Mouse (Mus musculus): Measurements from ENCODE around the gene Znhit3. TPM values are rescaled to one million over a fixed set of nuclear protein-coding genes. Genes with fewer than 3 reads are reported as not detected.

Gene Znhit3
- polyA plus RNA-seq, 1 experiment from 2014 or later = 65.9 TPM

DNA sequence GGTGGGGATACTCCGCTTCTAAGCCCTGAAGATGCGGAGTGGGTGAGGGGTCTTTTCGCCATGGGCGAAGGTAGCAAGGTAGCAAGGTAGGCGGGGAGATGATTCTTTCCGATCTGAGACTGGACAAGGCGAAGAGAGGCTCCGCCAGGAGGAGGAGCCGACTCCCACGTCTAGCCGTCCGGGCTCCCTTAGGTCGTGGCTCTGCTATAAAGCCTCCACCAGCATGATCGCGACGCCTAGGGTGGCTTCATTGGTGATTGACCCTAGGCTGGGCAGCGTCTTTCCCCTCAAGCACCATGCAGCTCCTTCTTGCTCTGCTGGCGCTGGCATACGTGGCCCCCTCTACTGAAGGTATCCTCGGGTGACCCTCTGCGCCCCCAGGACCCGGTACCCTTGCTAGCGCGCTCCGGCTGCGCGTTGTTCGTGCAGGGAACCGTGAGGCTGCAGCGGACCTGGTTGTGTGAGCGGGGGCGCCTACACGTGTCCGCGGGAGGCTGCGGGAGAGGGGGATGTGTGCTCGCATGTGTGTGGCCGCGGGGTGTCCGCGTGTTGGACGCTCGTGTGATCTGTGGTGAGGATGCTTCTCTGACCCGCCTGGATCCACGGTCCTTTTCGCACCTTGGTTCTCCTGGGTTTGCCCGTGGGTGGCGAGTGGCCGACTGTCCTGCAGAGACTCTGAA lies 41.6 kb upstream of the Znhit3 start, which contains the start of gene Car4:
TSS of gene Car4 (plus strand) at position 196 of the 680 bp plus-strand sequence.
- Histone ChIP-seq H3K27ac (ENCODE audit: low read depth) (no peak within 1 kb of the TSS), H3K27me3 (replicated peaks; ENCODE audit: control insufficient read depth, insufficient read depth, low read length) (peaks cover 41% of the 10 kb centered on the region), H3K4me2 (ENCODE audit: low read length) (peak within 1 kb of the TSS; percentile 42), H3K4me3 (ENCODE audit: low read depth, low read length) (peak within 1 kb of the TSS; percentile 22), H3K9me3 (ENCODE audit: control insufficient read depth, low read length) (no peaks in the 10 kb centered on the region), H3K36me3 (ENCODE audit: control insufficient read depth, insufficient read depth, low read length) (no peaks in the 10 kb centered on the region), H3K4me1 (replicated peaks; ENCODE audit: control insufficient read depth, insufficient read depth, low read length) (peaks cover 11% of the 10 kb centered on the region; the same call in 1 of the 2 replicates), H3K9ac (ENCODE audit: low read length) (no peak within 1 kb of the TSS)
- under 1% methylated on average over 49 of the region's 49 CpGs for WGBS
- no peak for DNase-seq (ENCODE audit: low spot score)
- ATAC-seq (replicated peaks; ENCODE audit: low FRiP score, low TSS enrichment, low read depth) = no peak

DNA sequence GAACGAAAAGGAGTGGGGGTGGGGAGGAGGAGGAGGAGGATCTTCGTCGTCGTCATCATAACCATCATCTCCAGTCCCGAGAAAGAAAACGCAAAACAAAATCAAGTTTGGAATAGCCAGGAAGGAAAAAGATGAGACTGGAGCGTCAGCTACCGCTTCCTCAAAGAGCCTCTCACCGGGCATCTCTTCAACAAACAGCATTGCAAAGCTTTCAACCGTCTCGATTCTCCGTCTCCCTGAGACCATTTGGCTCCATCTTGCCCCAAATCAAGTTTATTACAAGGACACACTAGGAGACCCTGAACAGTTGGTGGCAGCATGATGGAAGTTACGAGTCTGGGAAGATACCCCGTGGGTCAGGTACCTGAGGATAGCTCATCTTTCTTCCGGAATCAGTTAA lies 41.0 kb upstream of the Znhit3 start:
- H3K9me3 ChIP-seq (ENCODE audit: control insufficient read depth, low read length) = no peaks in the 10 kb centered on the region
- no peak for ATAC-seq (replicated peaks; ENCODE audit: low FRiP score, low TSS enrichment, low read depth)
- WGBS = 8% methylated on average over 15 of the region's 15 CpGs
- H3K4me2 ChIP-seq (ENCODE audit: low read length) = peak overlapping the region; percentile 42; the same call in 1 of the 2 replicates
- peaks cover 41% of the 10 kb centered on the region for H3K27me3 ChIP-seq (replicated peaks; ENCODE audit: control insufficient read depth, insufficient read depth, low read length)
- H3K4me3 ChIP-seq (ENCODE audit: low read depth, low read length) = peak overlapping the region; percentile 22; the same call in 1 of the 2 replicates
- H3K27ac ChIP-seq (ENCODE audit: low read depth) = no peak overlapping the region
- no peak overlapping the region for H3K9ac ChIP-seq (ENCODE audit: low read length)
- DNase-seq (ENCODE audit: low spot score) = no peak
- peaks cover 11% of the 10 kb centered on the region; the same call in 1 of the 2 replicates for H3K4me1 ChIP-seq (replicated peaks; ENCODE audit: control insufficient read depth, insufficient read depth, low read length)
- no peaks in the 10 kb centered on the region for H3K36me3 ChIP-seq (ENCODE audit: control insufficient read depth, insufficient read depth, low read length)

DNA sequence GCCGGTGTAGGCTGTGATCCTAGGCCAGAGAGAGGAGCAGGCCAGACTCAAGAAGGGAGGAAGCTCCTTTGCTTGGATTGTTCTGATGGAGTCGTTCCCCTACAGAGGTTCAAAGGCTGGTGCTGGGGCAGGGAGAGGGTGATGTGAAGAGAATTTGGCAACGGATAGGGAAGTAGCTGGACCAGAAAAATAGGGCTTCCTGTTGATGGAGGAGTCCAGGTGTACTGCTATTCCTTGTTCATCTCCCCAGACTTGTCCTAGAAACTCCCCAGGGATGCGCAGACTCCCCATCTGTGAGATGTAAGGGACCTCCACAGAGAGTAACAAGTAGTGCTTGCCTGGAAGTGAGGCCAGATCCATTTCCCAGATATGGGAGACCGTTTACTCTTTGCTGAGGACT lies 40.2 kb upstream of the Znhit3 start:
- Histone ChIP-seq H3K9ac (ENCODE audit: low read length) (no peak overlapping the region), H3K27ac (ENCODE audit: low read depth) (no peak overlapping the region), H3K36me3 (ENCODE audit: control insufficient read depth, insufficient read depth, low read length) (no peaks in the 10 kb centered on the region), H3K4me1 (replicated peaks; ENCODE audit: control insufficient read depth, insufficient read depth, low read length) (peaks cover 11% of the 10 kb centered on the region; the same call in 1 of the 2 replicates), H3K27me3 (replicated peaks; ENCODE audit: control insufficient read depth, insufficient read depth, low read length) (peaks cover 41% of the 10 kb centered on the region), H3K4me3 (ENCODE audit: low read depth, low read length) (no peak overlapping the region), H3K4me2 (ENCODE audit: low read length) (no peak overlapping the region), H3K9me3 (ENCODE audit: control insufficient read depth, low read length) (no peaks in the 10 kb centered on the region)
- DNase-seq (ENCODE audit: low spot score) (no peak), ATAC-seq (replicated peaks; ENCODE audit: low FRiP score, low TSS enrichment, low read depth) (no peak)
- 26% methylated on average over 5 of the region's 5 CpGs for WGBS

DNA sequence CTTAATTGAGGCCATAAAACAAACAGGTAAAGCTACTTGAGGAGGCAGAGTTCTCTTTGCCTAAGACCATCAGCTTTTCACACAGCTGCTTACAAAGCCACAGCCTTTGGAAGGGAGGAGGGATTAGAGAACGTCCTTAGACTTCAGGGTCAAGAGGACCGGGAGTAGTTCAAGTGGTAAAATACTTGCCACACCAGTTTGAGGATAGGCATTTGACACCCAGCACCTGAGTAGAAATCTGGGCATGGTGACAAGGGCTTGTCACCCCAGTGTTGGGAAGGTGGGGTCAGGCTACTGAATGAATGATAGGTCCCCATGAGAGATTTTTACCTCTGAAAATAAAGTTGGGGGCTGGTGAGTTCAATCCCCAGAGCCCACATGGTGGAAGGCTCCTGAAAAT lies 36.4 kb upstream of the Znhit3 start:
- no peak overlapping the region for H3K27ac ChIP-seq (ENCODE audit: low read depth)
- no peak overlapping the region for H3K4me2 ChIP-seq (ENCODE audit: low read length)
- 29% methylated on average over 2 of the region's 2 CpGs for WGBS
- H3K9ac ChIP-seq (ENCODE audit: low read length) = no peak overlapping the region
- DNase-seq (ENCODE audit: low spot score) (no peak), ATAC-seq (replicated peaks; ENCODE audit: low FRiP score, low TSS enrichment, low read depth) (no peak)
- 0 out of 2 replicates have a peak, but pooled peaks cover 2% of the 10 kb centered on the region for H3K4me1 ChIP-seq (replicated peaks; ENCODE audit: control insufficient read depth, insufficient read depth, low read length)
- no peak overlapping the region for H3K4me3 ChIP-seq (ENCODE audit: low read depth, low read length)
- H3K36me3 ChIP-seq (ENCODE audit: control insufficient read depth, insufficient read depth, low read length) = no peaks in the 10 kb centered on the region
- no peaks in the 10 kb centered on the region for H3K9me3 ChIP-seq (ENCODE audit: control insufficient read depth, low read length)
- H3K27me3 ChIP-seq (replicated peaks; ENCODE audit: control insufficient read depth, insufficient read depth, low read length) = peaks cover 20% of the 10 kb centered on the region

DNA sequence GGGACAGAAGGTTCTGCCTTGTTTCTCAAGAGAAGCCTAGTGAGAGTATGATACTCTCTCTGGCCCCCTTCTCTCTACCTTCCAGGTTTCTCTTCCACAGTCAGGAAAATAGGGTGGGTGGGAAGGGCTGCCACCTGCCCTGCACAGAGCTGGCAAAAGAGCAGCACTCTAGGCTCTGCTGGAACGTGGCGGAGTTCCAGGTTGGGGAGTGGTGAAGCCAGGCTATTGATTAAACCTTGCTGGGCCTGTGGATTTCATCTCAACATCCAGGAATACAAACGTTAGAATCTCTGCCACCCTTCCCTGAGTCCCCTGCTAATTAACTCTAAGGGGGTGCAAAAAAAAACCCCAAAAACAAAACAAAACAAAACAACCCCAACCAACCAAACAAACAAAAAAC lies 32.4 kb upstream of the Znhit3 start:
- WGBS = 50% methylated on average over 3 of the region's 3 CpGs
- H3K9ac ChIP-seq (ENCODE audit: low read length) = no peak overlapping the region
- H3K36me3 ChIP-seq (ENCODE audit: control insufficient read depth, insufficient read depth, low read length) = no peaks in the 10 kb centered on the region
- H3K4me1 ChIP-seq (replicated peaks; ENCODE audit: control insufficient read depth, insufficient read depth, low read length) = no peaks in the 10 kb centered on the region
- DNase-seq (ENCODE audit: low spot score) (no peak), ATAC-seq (replicated peaks; ENCODE audit: low FRiP score, low TSS enrichment, low read depth) (no peak)
- peaks cover 8% of the 10 kb centered on the region for H3K27me3 ChIP-seq (replicated peaks; ENCODE audit: control insufficient read depth, insufficient read depth, low read length)
- no peak overlapping the region for H3K27ac ChIP-seq (ENCODE audit: low read depth)
- no peaks in the 10 kb centered on the region for H3K9me3 ChIP-seq (ENCODE audit: control insufficient read depth, low read length)
- no peak overlapping the region for H3K4me2 ChIP-seq (ENCODE audit: low read length)
- no peak overlapping the region for H3K4me3 ChIP-seq (ENCODE audit: low read depth, low read length)

DNA sequence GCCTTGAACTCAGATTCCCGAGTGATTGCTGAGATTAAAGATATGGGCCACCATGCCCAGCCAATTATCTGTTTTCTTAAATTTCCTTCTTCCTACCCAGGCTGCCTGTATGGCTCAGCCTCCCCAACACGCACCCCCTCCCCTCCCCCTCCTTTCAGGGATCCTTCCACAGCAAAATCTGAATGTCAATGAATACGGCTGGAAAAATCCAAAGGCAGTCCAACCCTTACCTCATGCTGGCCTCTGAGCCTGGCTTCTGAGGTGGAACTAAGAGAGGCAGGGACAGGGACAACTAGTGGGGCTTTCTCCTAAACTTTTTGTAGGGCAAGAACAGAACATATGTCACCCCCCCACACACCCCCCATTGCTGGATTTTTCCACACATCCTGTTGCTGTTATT lies 31.9 kb upstream of the Znhit3 start:
- Histone ChIP-seq H3K27me3 (replicated peaks; ENCODE audit: control insufficient read depth, insufficient read depth, low read length) (peaks cover 8% of the 10 kb centered on the region), H3K4me1 (replicated peaks; ENCODE audit: control insufficient read depth, insufficient read depth, low read length) (no peaks in the 10 kb centered on the region), H3K4me3 (ENCODE audit: low read depth, low read length) (no peak overlapping the region), H3K36me3 (ENCODE audit: control insufficient read depth, insufficient read depth, low read length) (no peaks in the 10 kb centered on the region), H3K9ac (ENCODE audit: low read length) (no peak overlapping the region), H3K9me3 (ENCODE audit: control insufficient read depth, low read length) (no peaks in the 10 kb centered on the region), H3K4me2 (ENCODE audit: low read length) (no peak overlapping the region), H3K27ac (ENCODE audit: low read depth) (no peak overlapping the region)
- 52% methylated on average over 3 of the region's 3 CpGs for WGBS
- DNase-seq (ENCODE audit: low spot score) (no peak), ATAC-seq (replicated peaks; ENCODE audit: low FRiP score, low TSS enrichment, low read depth) (no peak)

DNA sequence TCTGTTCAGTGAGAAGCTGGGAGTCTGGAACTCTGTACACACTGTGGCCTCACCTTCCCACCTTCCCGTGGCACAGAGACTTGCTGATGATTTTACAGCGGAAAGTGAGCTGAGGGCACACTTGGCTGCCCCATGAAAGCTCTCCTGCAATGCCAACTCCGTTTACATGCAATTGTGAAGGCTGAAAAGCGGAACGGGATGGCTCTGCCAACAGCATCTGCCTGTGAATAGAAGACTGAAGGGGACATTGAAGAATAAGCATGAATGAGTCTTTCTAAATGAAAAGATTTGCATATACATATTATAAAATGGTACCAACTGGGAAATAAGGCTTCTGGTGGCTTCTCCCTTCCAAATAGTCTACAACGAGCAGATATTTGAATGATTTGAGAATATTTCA lies 31.0 kb upstream of the Znhit3 start:
- Histone ChIP-seq H3K4me1 (replicated peaks; ENCODE audit: control insufficient read depth, insufficient read depth, low read length) (no peaks in the 10 kb centered on the region), H3K9ac (ENCODE audit: low read length) (no peak overlapping the region), H3K36me3 (ENCODE audit: control insufficient read depth, insufficient read depth, low read length) (no peaks in the 10 kb centered on the region), H3K27ac (ENCODE audit: low read depth) (no peak overlapping the region), H3K4me2 (ENCODE audit: low read length) (no peak overlapping the region), H3K27me3 (replicated peaks; ENCODE audit: control insufficient read depth, insufficient read depth, low read length) (peaks cover 8% of the 10 kb centered on the region), H3K4me3 (ENCODE audit: low read depth, low read length) (no peak overlapping the region), H3K9me3 (ENCODE audit: control insufficient read depth, low read length) (no peaks in the 10 kb centered on the region)
- ATAC-seq (replicated peaks; ENCODE audit: low FRiP score, low TSS enrichment, low read depth) = no peak
- 69% methylated on average over 6 of the region's 6 CpGs for WGBS
- no peak for DNase-seq (ENCODE audit: low spot score)

DNA sequence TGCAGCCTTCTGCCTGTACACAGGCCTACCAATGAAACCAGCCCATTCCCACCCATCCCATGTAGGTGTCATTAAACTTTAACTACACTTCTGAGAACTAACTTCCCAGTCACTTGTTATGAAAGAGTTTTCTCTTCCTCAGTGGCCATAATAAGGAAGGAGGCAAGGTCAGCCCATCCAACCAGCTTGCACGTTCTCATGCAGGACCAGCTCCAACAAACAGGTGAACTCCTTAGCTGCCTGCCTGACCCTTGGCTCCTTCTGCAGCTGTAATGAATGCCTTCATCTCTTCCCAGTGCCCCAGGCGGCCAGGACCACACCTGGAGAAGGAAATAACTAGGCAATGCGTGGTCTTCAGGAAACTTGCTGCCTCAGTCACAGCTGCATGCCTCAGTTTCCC lies 29.7 kb upstream of the Znhit3 start:
- Histone ChIP-seq H3K9ac (ENCODE audit: low read length) (no peak overlapping the region), H3K27me3 (replicated peaks; ENCODE audit: control insufficient read depth, insufficient read depth, low read length) (peaks cover 8% of the 10 kb centered on the region), H3K36me3 (ENCODE audit: control insufficient read depth, insufficient read depth, low read length) (no peaks in the 10 kb centered on the region), H3K27ac (ENCODE audit: low read depth) (no peak overlapping the region), H3K9me3 (ENCODE audit: control insufficient read depth, low read length) (no peaks in the 10 kb centered on the region), H3K4me1 (replicated peaks; ENCODE audit: control insufficient read depth, insufficient read depth, low read length) (no peaks in the 10 kb centered on the region), H3K4me3 (ENCODE audit: low read depth, low read length) (no peak overlapping the region), H3K4me2 (ENCODE audit: low read length) (no peak overlapping the region)
- no peak for DNase-seq (ENCODE audit: low spot score)
- WGBS = 60% methylated on average over 3 of the region's 3 CpGs
- no peak for ATAC-seq (replicated peaks; ENCODE audit: low FRiP score, low TSS enrichment, low read depth)

All from intestine, embryonic 14.5 days (tissue).